Mouse (Mus musculus) adrenal gland, adult 18-20 months (tissue): ENCODE results near the gene Yrdc. TPM values are rescaled to one million over a fixed set of nuclear protein-coding genes. Genes with fewer than 3 reads are reported as not detected.

Experiments
- total RNA-seq, 2 experiments: library from RNA; stranded (reverse); gene quantifications; 1 replicate in 1 of 2; 2 replicates in 1 of 2; pipeline ENCODE4 v1.2.3; 2021

The Yrdc gene
- total RNA-seq, 2 experiments from 2014 or later: 36.8 to 44.2 TPM

Other genes starting within 250 kb of the Yrdc start
- gene 3100002H09Rik, start 239.9 kb upstream of the Yrdc start, total RNA-seq: not detected
- gene Pou3f1, start 193.9 kb upstream of the Yrdc start, total RNA-seq: not detected
- gene Utp11, start 157.1 kb upstream of the Yrdc start, total RNA-seq: 10 to 100 TPM; 32.5 to 35.7 TPM
- 10 to 100 TPM in 1 of 2 experiments, 1 to 10 TPM in 1; 6.3 to 15.0 TPM for gene Fhl3, start 150.0 kb upstream of the Yrdc start, total RNA-seq
- gene Sf3a3, start 135.9 kb upstream of the Yrdc start, total RNA-seq: 10 to 100 TPM; 33.1 to 34.9 TPM
- gene Inpp5b, start 108.8 kb upstream of the Yrdc start, total RNA-seq: 10 to 100 TPM; 16.9 to 18.8 TPM
- 10 to 100 TPM; 27.0 TPM for gene Mtf1, start 48.6 kb upstream of the Yrdc start, total RNA-seq
- gene 1110065P20Rik, start 517 bp downstream of the Yrdc start, total RNA-seq: 10 to 100 TPM; 44.6 TPM
- gene Maneal, start 11.5 kb downstream of the Yrdc start, total RNA-seq: 1 to 10 TPM; 4.0 to 5.0 TPM
- 1 to 10 TPM; 1.9 to 2.4 TPM for gene Epha10, start 30.2 kb downstream of the Yrdc start, total RNA-seq
- gene 9930104L06Rik, start 86.4 kb downstream of the Yrdc start, total RNA-seq: 10 to 100 TPM; 12.7 to 14.0 TPM
- gene Cdca8, start 88.6 kb downstream of the Yrdc start, total RNA-seq: 1 to 10 TPM; 2.3 to 2.5 TPM
- 1 to 10 TPM; 4.6 to 7.8 TPM for gene Rspo1, start 135.8 kb downstream of the Yrdc start, total RNA-seq
- 10 to 100 TPM; 57.3 to 61.3 TPM for gene Gnl2, start 165.9 kb downstream of the Yrdc start, total RNA-seq
- not detected for gene Dnali1, start 215.0 kb downstream of the Yrdc start, total RNA-seq
- 10 to 100 TPM; 16.9 to 20.7 TPM for gene Snip1, start 216.0 kb downstream of the Yrdc start, total RNA-seq
- gene Meaf6, start 234.5 kb downstream of the Yrdc start, total RNA-seq: 10 to 100 TPM; 24.0 to 29.2 TPM